Mouse (Mus musculus): ENCODE data around the gene Gas7. TPM values are rescaled to one million over a fixed set of nuclear protein-coding genes. Genes with fewer than 3 reads are reported as not detected.

The Gas7 gene
- total RNA-seq, 2 experiments from 2014 or later: 6.8 to 8.5 TPM

GRCm38 (mm10) chr11:67694703-67695376 lies 239.6 kb downstream of the Gas7 start, which contains the start of gene Rcvrn:
Gene Rcvrn (plus strand): TSS chr11:67695326.
- Histone ChIP-seq H3K4me3 (no peak within 1 kb of the TSS), H3K27ac (no peak within 1 kb of the TSS)
- TF ChIP-seq CTCF (IDR thresholded peaks at IDR 0.05): no peak
- intact Hi-C loops (cut with DNase I): no loop called here
- no peak for DNase-seq

- H3K4me3 ChIP-seq: no peak overlapping the region
- intact Hi-C loops (cut with DNase I): no loop called here
- TF ChIP-seq CTCF (IDR thresholded peaks at IDR 0.05): no peak
- H3K27ac ChIP-seq: no peak overlapping the region
- no peak for DNase-seq
These were observed 257.7 kb downstream of the Gas7 start for GRCm38 (mm10) chr11:67712976-67713375.

GRCm38 (mm10) chr11:67715382-67715781 lies 260.1 kb downstream of the Gas7 start:
- DNase-seq: no peak
- intact Hi-C loops (cut with DNase I): no loop called here
- Histone ChIP-seq H3K4me3 (no peak overlapping the region), H3K27ac (no peak overlapping the region)
- TF ChIP-seq CTCF (IDR thresholded peaks at IDR 0.05): no peak

- Histone ChIP-seq H3K4me3 (no peak overlapping the region), H3K27ac (no peak overlapping the region)
- intact Hi-C loops (cut with DNase I): no loop called here
- TF ChIP-seq CTCF (IDR thresholded peaks at IDR 0.05): no peak
- DNase-seq: no peak
These were observed 266.2 kb downstream of the Gas7 start for GRCm38 (mm10) chr11:67721485-67721884.

GRCm38 (mm10) chr11:67722399-67723156 lies 267.3 kb downstream of the Gas7 start:
- Histone ChIP-seq H3K27ac (no peak overlapping the region), H3K4me3 (no peak overlapping the region)
- intact Hi-C loops (cut with DNase I): no loop called here
- TF ChIP-seq CTCF (IDR thresholded peaks at IDR 0.05): no peak
- DNase-seq: no peak

GRCm38 (mm10) chr11:67723231-67724013 lies 268.2 kb downstream of the Gas7 start:
- Histone ChIP-seq H3K27ac (no peak overlapping the region), H3K4me3 (no peak overlapping the region)
- no peak for TF ChIP-seq CTCF (IDR thresholded peaks at IDR 0.05)
- DNase-seq: no peak
- intact Hi-C loops (cut with DNase I): no loop called here

- TF ChIP-seq CTCF (IDR thresholded peaks at IDR 0.05): no peak
- H3K27ac ChIP-seq: peak overlapping the region; percentile 83
- intact Hi-C loops (cut with DNase I): no loop called here
- H3K4me3 ChIP-seq: no peak overlapping the region
- DNase-seq: peak; percentile 44
These were observed 271.9 kb downstream of the Gas7 start for GRCm38 (mm10) chr11:67727095-67727494.

GRCm38 (mm10) chr11:67728726-67729125 lies 273.5 kb downstream of the Gas7 start:
- peak; percentile 65 for DNase-seq
- intact Hi-C loops (cut with DNase I): no loop called here
- no peak for TF ChIP-seq CTCF (IDR thresholded peaks at IDR 0.05)
- Histone ChIP-seq H3K27ac (peak overlapping the region; percentile 83), H3K4me3 (no peak overlapping the region)

GRCm38 (mm10) chr11:67731056-67731455 lies 275.8 kb downstream of the Gas7 start:
- Histone ChIP-seq H3K4me3 (no peak overlapping the region), H3K27ac (0 out of 2 replicates have a peak overlapping the region, but pooled peaks have one; percentile 2)
- TF ChIP-seq CTCF (IDR thresholded peaks at IDR 0.05): no peak
- intact Hi-C loops (cut with DNase I): loop anchor here (5.0 kb wide), 1 partner anchor 66 kb away; the partner anchor contains the start of gene Dhrs7c
- no peak for DNase-seq

- Histone ChIP-seq H3K4me3 (no peak overlapping the region), H3K27ac (no peak overlapping the region)
- DNase-seq: no peak
- intact Hi-C loops (cut with DNase I): loop anchor here (5.0 kb wide), 1 partner anchor 64 kb away; the partner anchor contains the start of gene Dhrs7c
- no peak for TF ChIP-seq CTCF (IDR thresholded peaks at IDR 0.05)
These were observed 278.5 kb downstream of the Gas7 start for GRCm38 (mm10) chr11:67733726-67734125.

GRCm38 (mm10) chr11:67734597-67734996 lies 279.4 kb downstream of the Gas7 start:
- no peak overlapping the region for H3K27ac ChIP-seq
- TF ChIP-seq CTCF (IDR thresholded peaks at IDR 0.05): no peak
- no peak overlapping the region for H3K4me3 ChIP-seq
- DNase-seq: no peak
- intact Hi-C loops (cut with DNase I): loop anchor here (5.0 kb wide), 1 partner anchor 63 kb away; the partner anchor contains the start of gene Dhrs7c

GRCm38 (mm10) chr11:67738345-67738744 lies 283.1 kb downstream of the Gas7 start:
- Histone ChIP-seq H3K4me3 (no peak overlapping the region), H3K27ac (no peak overlapping the region)
- no peak for DNase-seq
- no peak for TF ChIP-seq CTCF (IDR thresholded peaks at IDR 0.05)
- intact Hi-C loops (cut with DNase I): no loop called here

Other genes with a start within 250 kb of the Gas7 start
- over 10,000 TPM; 14,648 to 28,741 TPM for gene Myh4, start 217.4 kb upstream of the Gas7 start, total RNA-seq (2021)
- 100 to 1,000 TPM; 172 to 287 TPM for gene Myh8, start 178.3 kb upstream of the Gas7 start, total RNA-seq (2021)
- 1 to 10 TPM; 2.2 to 3.7 TPM for gene Myh13, start 133.8 kb upstream of the Gas7 start, total RNA-seq (2021)
- not detected for gene Rcvrn, start 239.9 kb downstream of the Gas7 start, total RNA-seq (2021)

Data from gastrocnemius, adult 2 months (tissue).